Mouse (Mus musculus) hindbrain, embryonic 13.5 days (tissue): ENCODE measurements around the gene Qrich2. TPM values are rescaled to one million over a fixed set of nuclear protein-coding genes. Genes with fewer than 3 reads are reported as not detected.

Source experiments
- ATAC-seq: fragments of 200-750 bp; cut with Nextera tagmentation; 2 replicates; pipeline ENCODE4 v1.8.0; 2017; ENCODE audit warnings: moderate TSS enrichment; ENCODE audit not compliant: low FRiP score
- H3K27ac ChIP-seq: fragments of 300-500 bp; sonication (generic); 2 replicates; pipeline ENCODE4 v1.5.1; 2015; ENCODE audit warnings: inconsistent platforms, mild to moderate bottlenecking, moderate library complexity
- H3K27me3 ChIP-seq: fragments of 300-500 bp; sonication (generic); 2 replicates; pipeline ENCODE4 v1.6.1; 2015; ENCODE audit warnings: mild to moderate bottlenecking, inconsistent platforms
- H3K36me3 ChIP-seq: fragments of 300-500 bp; sonication (generic); 2 replicates; pipeline ENCODE4 v1.6.1; 2015; ENCODE audit warnings: mild to moderate bottlenecking, inconsistent platforms
- H3K4me1 ChIP-seq: fragments of 300-500 bp; sonication (generic); replicated peaks from 2 replicates; pipeline ENCODE4 v1.6.1; 2015; ENCODE audit warnings: inconsistent platforms
- H3K4me2 ChIP-seq: fragments of 300-500 bp; sonication (generic); 2 replicates; pipeline ENCODE4 v1.6.1; 2015; ENCODE audit warnings: inconsistent platforms, mild to moderate bottlenecking, moderate library complexity
- H3K4me3 ChIP-seq: fragments of 300-500 bp; sonication (generic); 2 replicates; pipeline ENCODE4 v1.5.1; 2015; ENCODE audit warnings: mild to moderate bottlenecking, inconsistent platforms
- H3K9ac ChIP-seq: fragments of 300-500 bp; sonication (generic); 2 replicates; pipeline ENCODE4 v1.6.1; 2015; ENCODE audit warnings: mild to moderate bottlenecking, inconsistent platforms
- H3K9me3 ChIP-seq: fragments of 300-500 bp; sonication (generic); 2 replicates; pipeline ENCODE4 v1.6.1; 2016; ENCODE audit warnings: inconsistent platforms
- WGBS: fragments of 180-500 bp; shearing (Covaris S2); methylation state at CpG from one replicate; pipeline ENCODE4 v1.1.7; 2015; 5-methylcytosine and 5-hydroxymethylcytosine counted together
- polyA plus RNA-seq: library from polyadenylated mRNA; unstranded; fragments of >200 nt; fragmentation: Nextera tagmentation; extraction: Ambion mirVana; gene quantifications from 2 replicates; pipeline ENCODE4 v1.2.1, GENCODE M21; 2015

Qrich2 gene
- polyA plus RNA-seq, 1 experiment from 2014 or later: 0.42 TPM

- WGBS: 58% methylated on average over 5 of the region's 5 CpGs
- Histone ChIP-seq H3K27ac (no peak overlapping the region), H3K4me1 (no peaks in the 10 kb centered on the region; the same call in 1 of the 2 replicates), H3K9me3 (no peaks in the 10 kb centered on the region), H3K36me3 (no peaks in the 10 kb centered on the region), H3K27me3 (0 out of 2 replicates have a peak, but pooled peaks cover 3% of the 10 kb centered on the region), H3K4me2 (no peak overlapping the region), H3K4me3 (no peak overlapping the region), H3K9ac (no peak overlapping the region)
- no peak; the same call in 1 of the 2 replicates for ATAC-seq
Measured at GRCm38 (mm10) chr11:116463338-116463737, 2.7 kb downstream of the Qrich2 start.

GRCm38 (mm10) chr11:116459786-116460185 is 6.3 kb downstream of the Qrich2 start:
- H3K4me2 ChIP-seq: no peak overlapping the region
- 58% methylated on average over 4 of the region's 4 CpGs for WGBS
- H3K4me3 ChIP-seq: no peak overlapping the region
- no peaks in the 10 kb centered on the region for H3K36me3 ChIP-seq
- H3K9ac ChIP-seq: no peak overlapping the region
- no peaks in the 10 kb centered on the region for H3K9me3 ChIP-seq
- no peak for ATAC-seq
- no peaks in the 10 kb centered on the region; the same call in 1 of the 2 replicates for H3K4me1 ChIP-seq
- no peak overlapping the region for H3K27ac ChIP-seq
- H3K27me3 ChIP-seq: no peaks in the 10 kb centered on the region

GRCm38 (mm10) chr11:116456234-116456633 is 9.8 kb downstream of the Qrich2 start:
- no peak overlapping the region for H3K4me2 ChIP-seq
- H3K27ac ChIP-seq: no peak overlapping the region
- H3K9ac ChIP-seq: no peak overlapping the region
- no peaks in the 10 kb centered on the region for H3K36me3 ChIP-seq
- H3K9me3 ChIP-seq: no peaks in the 10 kb centered on the region
- no peaks in the 10 kb centered on the region for H3K27me3 ChIP-seq
- ATAC-seq: no peak
- no peaks in the 10 kb centered on the region for H3K4me1 ChIP-seq
- no peak overlapping the region for H3K4me3 ChIP-seq
- WGBS: 85% methylated on average over 8 of the region's 8 CpGs

GRCm38 (mm10) chr11:116453889-116454288 is 12.2 kb downstream of the Qrich2 start:
- Histone ChIP-seq H3K4me2 (no peak overlapping the region), H3K36me3 (no peaks in the 10 kb centered on the region), H3K9me3 (peaks cover 12% of the 10 kb centered on the region), H3K4me1 (no peaks in the 10 kb centered on the region), H3K4me3 (no peak overlapping the region), H3K27ac (no peak overlapping the region), H3K9ac (no peak overlapping the region), H3K27me3 (no peaks in the 10 kb centered on the region)
- 96% methylated on average over 10 of the region's 10 CpGs for WGBS
- ATAC-seq: no peak

- H3K27me3 ChIP-seq: peaks cover 23% of the 10 kb centered on the region
- H3K36me3 ChIP-seq: no peaks in the 10 kb centered on the region
- no peak overlapping the region for H3K4me2 ChIP-seq
- no peak overlapping the region for H3K9ac ChIP-seq
- H3K27ac ChIP-seq: no peak overlapping the region
- ATAC-seq: no peak
- peaks cover 11% of the 10 kb centered on the region; the same call in 1 of the 2 replicates for H3K4me1 ChIP-seq
- peaks cover 12% of the 10 kb centered on the region for H3K9me3 ChIP-seq
- WGBS: 92% methylated on average over 3 of the region's 3 CpGs
- H3K4me3 ChIP-seq: no peak overlapping the region
Measured at GRCm38 (mm10) chr11:116449341-116449740, 16.7 kb downstream of the Qrich2 start.

- H3K9ac ChIP-seq: no peak overlapping the region
- no peak overlapping the region for H3K4me3 ChIP-seq
- 73% methylated on average over 5 of the region's 5 CpGs for WGBS
- no peak overlapping the region for H3K4me2 ChIP-seq
- no peaks in the 10 kb centered on the region for H3K36me3 ChIP-seq
- H3K27me3 ChIP-seq: peaks cover 23% of the 10 kb centered on the region
- H3K9me3 ChIP-seq: peaks cover 12% of the 10 kb centered on the region
- H3K27ac ChIP-seq: no peak overlapping the region
- peaks cover 16% of the 10 kb centered on the region for H3K4me1 ChIP-seq
- ATAC-seq: no peak
Measured at GRCm38 (mm10) chr11:116447822-116448221, 18.2 kb downstream of the Qrich2 start.

- Histone ChIP-seq H3K4me3 (no peak overlapping the region), H3K36me3 (no peaks in the 10 kb centered on the region), H3K9ac (peak overlapping the region; percentile 46; the same call in 1 of the 2 replicates), H3K27me3 (peaks cover 23% of the 10 kb centered on the region), H3K4me1 (peaks cover 24% of the 10 kb centered on the region), H3K9me3 (peaks cover 12% of the 10 kb centered on the region), H3K27ac (no peak overlapping the region), H3K4me2 (no peak overlapping the region)
- ATAC-seq: peak; percentile 19; the same call in 1 of the 2 replicates
- 16% methylated on average over 19 of the region's 19 CpGs for WGBS
Measured at GRCm38 (mm10) chr11:116446308-116446887, 19.6 kb downstream of the Qrich2 start.

- 0 out of 2 replicates have a peak overlapping the region, but pooled peaks have one; percentile 13 for H3K4me2 ChIP-seq
- WGBS: 35% methylated on average over 16 of the region's 16 CpGs
Measured at GRCm38 (mm10) chr11:116445596-116446307, 20.3 kb downstream of the Qrich2 start.

GRCm38 (mm10) chr11:116443935-116444334 is 22.1 kb downstream of the Qrich2 start:
- Histone ChIP-seq H3K9ac (peak overlapping the region; percentile 24; the same call in 1 of the 2 replicates), H3K4me2 (no peak overlapping the region), H3K27ac (no peak overlapping the region), H3K36me3 (peaks cover 7% of the 10 kb centered on the region), H3K9me3 (no peaks in the 10 kb centered on the region), H3K27me3 (peaks cover 23% of the 10 kb centered on the region), H3K4me1 (peaks cover 28% of the 10 kb centered on the region), H3K4me3 (no peak overlapping the region)
- 92% methylated on average over 6 of the region's 6 CpGs for WGBS
- ATAC-seq: no peak

More at GRCm38 (mm10) chr11:116445596-116446307, 20.3 kb downstream of the Qrich2 start:
- Histone ChIP-seq H3K27ac (no peak overlapping the region), H3K9me3 (peaks cover 8% of the 10 kb centered on the region), H3K4me3 (no peak overlapping the region), H3K27me3 (peaks cover 23% of the 10 kb centered on the region), H3K36me3 (no peaks in the 10 kb centered on the region), H3K9ac (no peak overlapping the region), H3K4me1 (peaks cover 24% of the 10 kb centered on the region)
- peak; percentile 77 for ATAC-seq

GRCm38 (mm10) chr11:116443311-116443710 is 22.7 kb downstream of the Qrich2 start:
- peaks cover 28% of the 10 kb centered on the region for H3K4me1 ChIP-seq
- 90% methylated on average over 6 of the region's 6 CpGs for WGBS
- H3K9ac ChIP-seq: peak overlapping the region; percentile 24; the same call in 1 of the 2 replicates
- H3K9me3 ChIP-seq: no peaks in the 10 kb centered on the region
- H3K36me3 ChIP-seq: peaks cover 9% of the 10 kb centered on the region
- H3K4me3 ChIP-seq: no peak overlapping the region
- peaks cover 19% of the 10 kb centered on the region for H3K27me3 ChIP-seq
- H3K4me2 ChIP-seq: no peak overlapping the region
- H3K27ac ChIP-seq: no peak overlapping the region
- ATAC-seq: no peak

- peaks cover 15% of the 10 kb centered on the region for H3K27me3 ChIP-seq
- no peak overlapping the region for H3K4me3 ChIP-seq
- H3K27ac ChIP-seq: peak overlapping the region; percentile 13; the same call in 1 of the 2 replicates
- H3K4me2 ChIP-seq: no peak overlapping the region
- H3K9me3 ChIP-seq: no peaks in the 10 kb centered on the region
- peaks cover 28% of the 10 kb centered on the region for H3K4me1 ChIP-seq
- 81% methylated on average over 6 of the region's 6 CpGs for WGBS
- 0 out of 2 replicates have a peak overlapping the region, but pooled peaks have one; percentile 19 for H3K9ac ChIP-seq
- ATAC-seq: no peak
- peaks cover 9% of the 10 kb centered on the region for H3K36me3 ChIP-seq
Measured at GRCm38 (mm10) chr11:116442867-116443177, 23.2 kb downstream of the Qrich2 start.

GRCm38 (mm10) chr11:116442129-116442866 is 23.7 kb downstream of the Qrich2 start:
- no peak for ATAC-seq
- Histone ChIP-seq H3K36me3 (peaks cover 14% of the 10 kb centered on the region), H3K4me3 (no peak overlapping the region), H3K9ac (0 out of 2 replicates have a peak overlapping the region, but pooled peaks have one; percentile 19), H3K4me2 (no peak overlapping the region), H3K27me3 (peaks cover 12% of the 10 kb centered on the region), H3K9me3 (no peaks in the 10 kb centered on the region), H3K4me1 (peaks cover 32% of the 10 kb centered on the region), H3K27ac (peak overlapping the region; percentile 13; the same call in 1 of the 2 replicates)
- WGBS: 78% methylated on average over 15 of the region's 15 CpGs
